Mouse (Mus musculus): ENCODE data around the gene Gm2696. TPM values are rescaled to one million over a fixed set of nuclear protein-coding genes. Genes with fewer than 3 reads are reported as not detected.
A peak's percentile ranks its signal among the peaks of the same experiment; 100 is the strongest.

Gm2696 gene
- polyA plus RNA-seq, 1 experiment from 2014 or later = not detected

GRCm38 (mm10) chr10:77861675-77862074, 47.2 kb downstream of the Gm2696 start, which contains the start of gene Gm3285:
TSS of gene Gm3285 (plus strand) at chr10:77861975.
- H3K27me3 ChIP-seq (replicated peaks) = no peaks in the 10 kb centered on the region
- H3K4me3 ChIP-seq = no peak within 1 kb of the TSS
- H3K9me3 ChIP-seq = no peaks in the 10 kb centered on the region
- H3K27ac ChIP-seq = no peak within 1 kb of the TSS
- WGBS = 47% methylated on average over 7 of the region's 7 CpGs
- H3K4me1 ChIP-seq = no peaks in the 10 kb centered on the region
- no peak within 1 kb of the TSS for H3K4me2 ChIP-seq
- H3K9ac ChIP-seq = no peak within 1 kb of the TSS
- H3K36me3 ChIP-seq (replicated peaks) = no peaks in the 10 kb centered on the region
- no peak for ATAC-seq (replicated peaks)

GRCm38 (mm10) chr10:77864067-77864761, 49.7 kb downstream of the Gm2696 start:
- Histone ChIP-seq H3K27me3 (replicated peaks) (no peaks in the 10 kb centered on the region), H3K9ac (no peak overlapping the region), H3K4me2 (peak overlapping the region; percentile 31), H3K4me3 (peak overlapping the region; percentile 22), H3K27ac (no peak overlapping the region), H3K36me3 (replicated peaks) (no peaks in the 10 kb centered on the region), H3K4me1 (no peaks in the 10 kb centered on the region), H3K9me3 (no peaks in the 10 kb centered on the region)
- 38% methylated on average over 14 of the region's 14 CpGs for WGBS
- ATAC-seq (replicated peaks) = peak; percentile 84

DNA sequence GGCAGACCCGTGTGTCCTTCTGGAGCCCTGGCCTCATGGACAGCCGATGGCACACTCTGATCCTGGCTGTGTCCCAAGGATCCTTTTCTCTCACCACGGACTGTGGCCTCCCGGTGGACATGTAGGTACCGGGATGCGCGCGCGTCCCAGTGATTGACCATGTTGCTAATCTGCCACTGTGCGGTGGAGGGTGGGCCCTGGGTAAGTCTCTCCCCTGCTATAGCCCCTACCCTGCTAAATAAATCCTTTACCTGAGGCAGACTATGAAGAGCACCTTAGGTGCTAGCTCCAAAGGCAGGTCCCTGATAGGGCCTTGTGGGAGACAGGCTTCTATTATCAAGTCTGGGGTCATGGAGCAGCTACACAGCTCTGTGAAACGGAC, 50.3 kb downstream of the Gm2696 start:
- Histone ChIP-seq H3K4me1 (no peaks in the 10 kb centered on the region), H3K9ac (no peak overlapping the region), H3K4me3 (peak overlapping the region; percentile 22), H3K27ac (no peak overlapping the region), H3K27me3 (replicated peaks) (no peaks in the 10 kb centered on the region), H3K36me3 (replicated peaks) (no peaks in the 10 kb centered on the region), H3K9me3 (no peaks in the 10 kb centered on the region), H3K4me2 (peak overlapping the region; percentile 31)
- 42% methylated on average over 11 of the region's 11 CpGs for WGBS
- peak; percentile 62 for ATAC-seq (replicated peaks)

GRCm38 (mm10) chr10:77867546-77867945, 53.1 kb downstream of the Gm2696 start:
- H3K36me3 ChIP-seq (replicated peaks) = no peaks in the 10 kb centered on the region
- H3K27me3 ChIP-seq (replicated peaks) = no peaks in the 10 kb centered on the region
- H3K4me1 ChIP-seq = no peaks in the 10 kb centered on the region
- no peak overlapping the region for H3K4me2 ChIP-seq
- no peak overlapping the region for H3K4me3 ChIP-seq
- no peak overlapping the region for H3K27ac ChIP-seq
- H3K9me3 ChIP-seq = no peaks in the 10 kb centered on the region
- WGBS = 30% methylated on average over 1 of the region's 1 CpGs
- H3K9ac ChIP-seq = no peak overlapping the region
- ATAC-seq (replicated peaks) = no peak

- no peaks in the 10 kb centered on the region for H3K36me3 ChIP-seq (replicated peaks)
- H3K9me3 ChIP-seq = no peaks in the 10 kb centered on the region
- no peaks in the 10 kb centered on the region for H3K4me1 ChIP-seq
- H3K27me3 ChIP-seq (replicated peaks) = no peaks in the 10 kb centered on the region
- no peak overlapping the region for H3K27ac ChIP-seq
- H3K9ac ChIP-seq = no peak overlapping the region
- WGBS = 86% methylated on average over 7 of the region's 7 CpGs
- ATAC-seq (replicated peaks) = no peak
- H3K4me3 ChIP-seq = no peak overlapping the region
- H3K4me2 ChIP-seq = no peak overlapping the region
Measured at GRCm38 (mm10) chr10:77869651-77870050, 55.2 kb downstream of the Gm2696 start.

- H3K4me1 ChIP-seq = no peaks in the 10 kb centered on the region
- no peak for ATAC-seq (replicated peaks)
- 67% methylated on average over 6 of the region's 6 CpGs for WGBS
- H3K27me3 ChIP-seq (replicated peaks) = no peaks in the 10 kb centered on the region
- H3K4me3 ChIP-seq = no peak overlapping the region
- H3K27ac ChIP-seq = no peak overlapping the region
- no peak overlapping the region for H3K4me2 ChIP-seq
- no peak overlapping the region for H3K9ac ChIP-seq
- H3K9me3 ChIP-seq = no peaks in the 10 kb centered on the region
- no peaks in the 10 kb centered on the region for H3K36me3 ChIP-seq (replicated peaks)
Measured at GRCm38 (mm10) chr10:77878985-77879384, 64.5 kb downstream of the Gm2696 start.

GRCm38 (mm10) chr10:77880305-77880704, 65.8 kb downstream of the Gm2696 start:
- 88% methylated on average over 3 of the region's 3 CpGs for WGBS
- Histone ChIP-seq H3K27ac (no peak overlapping the region), H3K4me2 (no peak overlapping the region), H3K9ac (no peak overlapping the region), H3K4me3 (no peak overlapping the region), H3K36me3 (replicated peaks) (no peaks in the 10 kb centered on the region), H3K27me3 (replicated peaks) (no peaks in the 10 kb centered on the region), H3K9me3 (no peaks in the 10 kb centered on the region), H3K4me1 (no peaks in the 10 kb centered on the region)
- no peak for ATAC-seq (replicated peaks)

DNA sequence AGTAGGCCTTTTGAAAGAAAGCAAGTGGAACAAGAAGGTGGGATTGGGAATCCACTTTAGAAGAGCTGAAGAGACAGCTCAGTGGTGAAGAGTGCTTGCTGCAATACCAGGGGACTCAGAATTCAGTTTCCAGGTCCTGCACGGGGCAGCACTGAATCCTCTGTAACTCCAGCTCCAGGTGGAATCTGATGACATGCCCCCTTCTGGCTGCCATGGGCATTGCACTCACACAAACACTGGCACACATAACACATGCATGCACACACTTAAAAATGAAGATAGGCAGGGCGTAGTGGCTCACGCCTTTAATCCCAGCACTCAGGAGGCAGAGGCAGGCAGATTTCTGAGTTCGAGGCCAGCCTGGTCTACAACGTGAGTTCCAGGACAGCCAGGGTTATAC, 68.1 kb downstream of the Gm2696 start:
- Histone ChIP-seq H3K4me1 (no peaks in the 10 kb centered on the region), H3K27ac (no peak overlapping the region), H3K9ac (no peak overlapping the region), H3K4me2 (no peak overlapping the region), H3K9me3 (no peaks in the 10 kb centered on the region), H3K4me3 (no peak overlapping the region), H3K36me3 (replicated peaks) (no peaks in the 10 kb centered on the region), H3K27me3 (replicated peaks) (no peaks in the 10 kb centered on the region)
- ATAC-seq (replicated peaks) = no peak
- WGBS = 85% methylated on average over 5 of the region's 5 CpGs

Other genes with a start within 250 kb of the Gm2696 start
- 68.6 and 72.0 TPM in 2 replicates for gene Pttg1ip, start 233.0 kb upstream of the Gm2696 start, polyA plus RNA-seq (2015; fragmentation: Nextera tagmentation; extraction: Ambion mirVana)
- 308 and 325 TPM in 2 replicates for gene Sumo3, start 208.6 kb upstream of the Gm2696 start, polyA plus RNA-seq (2015; fragmentation: Nextera tagmentation; extraction: Ambion mirVana)
- 2.5 TPM in 1 of 2 replicates, not detected in the other for gene Gm49325, start 208.5 kb upstream of the Gm2696 start, polyA plus RNA-seq (2015; fragmentation: Nextera tagmentation; extraction: Ambion mirVana)
- gene Ube2g2, start 192.4 kb upstream of the Gm2696 start, polyA plus RNA-seq (2015; fragmentation: Nextera tagmentation; extraction: Ambion mirVana) = 91.1 and 97.2 TPM in 2 replicates
- gene Tspear, start 128.1 kb upstream of the Gm2696 start, polyA plus RNA-seq (2015; fragmentation: Nextera tagmentation; extraction: Ambion mirVana) = 1.5 and 1.7 TPM in 2 replicates
- not detected in 2 replicates for gene Gm19402, start 123.9 kb upstream of the Gm2696 start, polyA plus RNA-seq (2015; fragmentation: Nextera tagmentation; extraction: Ambion mirVana)
- not detected in 2 replicates for gene Gm9508, start 117.4 kb upstream of the Gm2696 start, polyA plus RNA-seq (2015; fragmentation: Nextera tagmentation; extraction: Ambion mirVana)
- not detected in 2 replicates for gene Gm10272, start 108.1 kb upstream of the Gm2696 start, polyA plus RNA-seq (2015; fragmentation: Nextera tagmentation; extraction: Ambion mirVana)
- not detected in 2 replicates for gene Gm10024, start 103.2 kb upstream of the Gm2696 start, polyA plus RNA-seq (2015; fragmentation: Nextera tagmentation; extraction: Ambion mirVana)
- gene Gm10142, start 98.9 kb upstream of the Gm2696 start, polyA plus RNA-seq (2015; fragmentation: Nextera tagmentation; extraction: Ambion mirVana) = not detected in 2 replicates
- not detected in 2 replicates for gene Krtap12-1, start 94.1 kb upstream of the Gm2696 start, polyA plus RNA-seq (2015; fragmentation: Nextera tagmentation; extraction: Ambion mirVana)
- not detected in 2 replicates for gene Gm10100, start 88.2 kb upstream of the Gm2696 start, polyA plus RNA-seq (2015; fragmentation: Nextera tagmentation; extraction: Ambion mirVana)
- not detected in 2 replicates for gene Gm18596, start 72.0 kb upstream of the Gm2696 start, polyA plus RNA-seq (2015; fragmentation: Nextera tagmentation; extraction: Ambion mirVana)
- not detected in 2 replicates for gene Gm9736, start 63.3 kb upstream of the Gm2696 start, polyA plus RNA-seq (2015; fragmentation: Nextera tagmentation; extraction: Ambion mirVana)
- not detected in 2 replicates for gene Gm3233, start 55.0 kb upstream of the Gm2696 start, polyA plus RNA-seq (2015; fragmentation: Nextera tagmentation; extraction: Ambion mirVana)
- gene Gm3238, start 43.4 kb upstream of the Gm2696 start, polyA plus RNA-seq (2015; fragmentation: Nextera tagmentation; extraction: Ambion mirVana) = not detected in 2 replicates
- not detected in 2 replicates for gene Gm7138, start 37.7 kb upstream of the Gm2696 start, polyA plus RNA-seq (2015; fragmentation: Nextera tagmentation; extraction: Ambion mirVana)
- gene Gm3250, start 32.1 kb upstream of the Gm2696 start, polyA plus RNA-seq (2015; fragmentation: Nextera tagmentation; extraction: Ambion mirVana) = not detected in 2 replicates
- not detected in 2 replicates for gene Gm7137, start 26.5 kb upstream of the Gm2696 start, polyA plus RNA-seq (2015; fragmentation: Nextera tagmentation; extraction: Ambion mirVana)
- not detected in 2 replicates for gene Gm9639, start 19.6 kb upstream of the Gm2696 start, polyA plus RNA-seq (2015; fragmentation: Nextera tagmentation; extraction: Ambion mirVana)
- not detected in 2 replicates for gene Gm19668, start 15.5 kb upstream of the Gm2696 start, polyA plus RNA-seq (2015; fragmentation: Nextera tagmentation; extraction: Ambion mirVana)
- not detected in 2 replicates for gene Gm9507, start 2.8 kb upstream of the Gm2696 start, polyA plus RNA-seq (2015; fragmentation: Nextera tagmentation; extraction: Ambion mirVana)
- not detected in 2 replicates for gene Krtap10-4, start 12.4 kb downstream of the Gm2696 start, polyA plus RNA-seq (2015; fragmentation: Nextera tagmentation; extraction: Ambion mirVana)
- gene Krtap10-10, start 21.3 kb downstream of the Gm2696 start, polyA plus RNA-seq (2015; fragmentation: Nextera tagmentation; extraction: Ambion mirVana) = not detected in 2 replicates
- not detected in 2 replicates for gene Gm36176, start 32.1 kb downstream of the Gm2696 start, polyA plus RNA-seq (2015; fragmentation: Nextera tagmentation; extraction: Ambion mirVana)
- not detected in 2 replicates for gene Gm10318, start 38.2 kb downstream of the Gm2696 start, polyA plus RNA-seq (2015; fragmentation: Nextera tagmentation; extraction: Ambion mirVana)
- gene Gm3285, start 47.3 kb downstream of the Gm2696 start, polyA plus RNA-seq (2015; fragmentation: Nextera tagmentation; extraction: Ambion mirVana) = not detected in 2 replicates
- 24.2 and 24.3 TPM in 2 replicates for gene Lrrc3, start 87.9 kb downstream of the Gm2696 start, polyA plus RNA-seq (2015; fragmentation: Nextera tagmentation; extraction: Ambion mirVana)
- gene Trpm2, start 155.9 kb downstream of the Gm2696 start, polyA plus RNA-seq (2015; fragmentation: Nextera tagmentation; extraction: Ambion mirVana) = 3.7 and 6.1 TPM in 2 replicates
- gene 1810043G02Rik, start 163.8 kb downstream of the Gm2696 start, polyA plus RNA-seq (2015; fragmentation: Nextera tagmentation; extraction: Ambion mirVana) = 48.3 and 49.5 TPM in 2 replicates
- 127 and 128 TPM in 2 replicates for gene Pfkl, start 195.4 kb downstream of the Gm2696 start, polyA plus RNA-seq (2015; fragmentation: Nextera tagmentation; extraction: Ambion mirVana)
- gene Dnmt3l, start 227.3 kb downstream of the Gm2696 start, polyA plus RNA-seq (2015; fragmentation: Nextera tagmentation; extraction: Ambion mirVana) = not detected in 2 replicates
- gene Aire, start 228.9 kb downstream of the Gm2696 start, polyA plus RNA-seq (2015; fragmentation: Nextera tagmentation; extraction: Ambion mirVana) = 0.06 and 0.37 TPM in 2 replicates